8 mouse cellular contexts compared by ENCODE assay signal in genomic region chr1:134086811-134087398, GRCm38 (mm10). TPM values are rescaled to one million over a fixed set of nuclear protein-coding genes. Genes with fewer than 3 reads are reported as not detected.
A peak's percentile ranks its signal among the peaks of the same experiment; 100 is the strongest.
DNase-seq lines count a peak whose midpoint lies in the region; ATAC-seq lines count a peak whose summit lies in the region.

No protein-coding gene starts in this region.

- ATAC-seq in kidney, embryonic 15.5 days (replicated peaks; ENCODE audit: low FRiP score), result peak; percentile 24; the same call in 1 of the 2 replicates

- peak overlapping the region; percentile 43 for H3K4me2 ChIP-seq in kidney, embryonic 15.5 days

- no peak overlapping the region; the same call in 1 of the 2 replicates for H3K4me3 ChIP-seq in kidney, embryonic 15.5 days (replicated peaks)

- no peaks in the 10 kb centered on the region for H3K36me3 ChIP-seq in kidney, embryonic 15.5 days

- peaks cover 26% of the 10 kb centered on the region for H3K4me1 ChIP-seq in kidney, embryonic 15.5 days

- peak; percentile 67 for DNase-seq in testis, postnatal 10 days (ENCODE audit: low spot score)
- DNase-seq in testis, postnatal 14 days (ENCODE audit: low spot score), result no peak
- peak; percentile 79 for DNase-seq in gastrocnemius, postnatal 25 days
- DNase-seq in lung, postnatal 25 days (ENCODE audit: low spot score), result peak; percentile 18
- DNase-seq in ovary, postnatal 10 days (ENCODE audit: low spot score), result no peak
- DNase-seq in embryo, embryonic 10.5 days (ENCODE audit: low spot score), result no peak
- no peak for DNase-seq in left cerebral cortex, adult 11 months (ENCODE audit: low spot score)

- H3K9ac ChIP-seq in kidney, embryonic 15.5 days, result no peak overlapping the region

- no peaks in the 10 kb centered on the region for H3K27me3 ChIP-seq in kidney, embryonic 15.5 days

- WGBS in kidney, embryonic 15.5 days, result 22% methylated on average over 16 of the region's 16 CpGs

- peak overlapping the region; percentile 28 for H3K27ac ChIP-seq in kidney, embryonic 15.5 days

- H3K9me3 ChIP-seq in kidney, embryonic 15.5 days (replicated peaks), result no peaks in the 10 kb centered on the region

RNA-seq across cellular contexts. Expression of gene Btg2, which starts 8.0 kb away (rescaled TPM):
- 10 to 100 TPM; 15.1 to 27.0 TPM for total RNA-seq in gastrocnemius, postnatal 25 days (2021)
- polyA plus RNA-seq in kidney, embryonic 15.5 days (2015; fragmentation: Nextera tagmentation; extraction: Ambion mirVana), result 31.1 and 32.2 TPM in 2 replicates

RNA-seq across cellular contexts. Expression of gene Chit1, which starts 24.1 kb away (rescaled TPM):
- total RNA-seq in gastrocnemius, postnatal 25 days (2021), result not detected
- 0.30 and 0.31 TPM in 2 replicates for polyA plus RNA-seq in kidney, embryonic 15.5 days (2015; fragmentation: Nextera tagmentation; extraction: Ambion mirVana)

RNA-seq across cellular contexts. Expression of gene Fmod, which starts 49.9 kb away (rescaled TPM):
- total RNA-seq in gastrocnemius, postnatal 25 days (2021), result 100 to 1,000 TPM in 1 of 2 experiments, 10 to 100 TPM in 1; 33.0 to 107 TPM
- polyA plus RNA-seq in kidney, embryonic 15.5 days (2015; fragmentation: Nextera tagmentation; extraction: Ambion mirVana), result 11.6 and 12.4 TPM in 2 replicates

Comparison
In these comparisons a context has a peak if more than half of its experiments do, and no peak if none do; other contexts are left out.
1. DNase-seq: peak in testis, postnatal 10 days (single experiment), gastrocnemius, postnatal 25 days (single experiment) and lung, postnatal 25 days (single experiment); none in testis, postnatal 14 days (single experiment), ovary, postnatal 10 days (single experiment), embryo, embryonic 10.5 days (single experiment) and left cerebral cortex, adult 11 months (single experiment).